Mouse (Mus musculus) left cerebral cortex, adult 8-10 months (tissue): ENCODE results near the gene Qprt. TPM values are rescaled to one million over a fixed set of nuclear protein-coding genes. Genes with fewer than 3 reads are reported as not detected.

Experiments
- DNase-seq, 2 experiments: peaks; one replicate each; pipeline ENCODE4 v3.0.0; 2022; ENCODE audit warnings: low spot score in 2 of 2
- total RNA-seq, 4 experiments: library from RNA; stranded (reverse); gene quantifications; 2 replicates each; pipeline ENCODE4 v1.2.4; 2022

Gene Qprt
- total RNA-seq, 4 experiments from 2014 or later: 0.19 to 0.50 (median 0.28) TPM; not detected in 1

DNA sequence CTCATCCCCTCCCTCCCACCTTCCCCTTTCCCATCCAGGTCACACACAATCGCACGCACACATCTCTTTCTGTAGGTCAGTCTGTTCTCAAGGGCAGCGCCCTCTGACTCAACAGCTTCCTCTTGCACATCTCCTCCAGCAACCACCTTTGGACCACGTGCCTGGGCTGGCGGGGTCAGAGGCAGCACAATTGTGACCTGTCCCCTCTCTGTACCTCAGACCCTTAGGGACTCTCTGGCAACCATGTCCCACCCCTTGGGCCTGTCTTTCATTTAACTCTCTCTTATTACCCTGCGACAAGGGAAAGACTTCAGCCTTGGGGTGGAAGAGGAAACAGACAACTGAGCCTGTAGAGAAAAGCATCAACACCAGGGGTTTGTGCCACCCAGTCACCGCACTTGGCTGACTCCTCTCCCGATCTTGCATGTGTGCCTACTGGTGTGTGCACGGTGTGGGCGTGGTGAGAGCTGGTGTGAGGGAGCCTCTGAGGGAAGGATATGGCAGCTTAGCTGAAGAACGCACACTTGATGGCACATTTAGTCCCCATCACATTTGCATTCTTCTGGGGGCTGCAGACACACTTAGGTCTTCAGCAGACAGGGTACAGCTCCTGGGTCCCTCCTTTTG is 12.9 kb upstream of the Qprt start:
- no peak for DNase-seq

DNA sequence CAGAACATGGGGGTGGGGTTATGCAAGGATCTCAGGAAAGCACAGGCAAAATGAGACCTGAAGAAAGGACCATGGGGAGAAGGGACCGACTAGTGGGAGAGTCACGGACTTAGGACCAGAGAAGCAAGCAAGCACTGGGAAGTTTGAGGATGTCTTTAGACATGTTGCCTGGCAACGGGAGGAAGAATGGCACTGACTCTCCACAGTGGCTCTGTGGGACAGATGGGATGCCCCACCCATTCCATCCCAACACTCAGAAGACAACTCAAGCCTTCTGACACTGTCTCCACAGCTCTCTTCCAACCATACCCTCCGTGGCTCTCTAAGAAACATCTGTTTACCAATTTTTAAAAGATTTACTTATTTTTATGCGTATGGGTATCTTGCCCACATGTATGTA is 11.1 kb upstream of the Qprt start:
- no peak for DNase-seq

DNA sequence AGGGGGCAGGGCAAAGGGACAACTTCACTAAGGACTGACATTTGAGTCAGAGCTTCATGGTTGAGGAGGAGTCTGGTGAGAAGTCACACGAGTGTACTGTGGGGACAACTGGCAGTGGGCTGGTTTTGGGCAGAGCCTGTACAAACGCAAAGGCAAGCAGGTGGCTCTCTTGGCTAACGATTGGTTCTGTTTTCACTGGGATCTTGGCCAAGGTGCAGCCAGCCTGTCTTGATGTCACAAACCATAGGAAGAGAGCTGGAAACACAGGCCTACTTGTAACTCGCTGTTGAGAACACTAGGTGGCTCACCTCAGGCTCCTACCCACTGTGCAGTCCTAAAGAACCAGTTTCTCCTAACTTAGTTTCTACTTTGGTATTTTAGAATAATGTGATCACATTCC is 7.6 kb upstream of the Qprt start:
- DNase-seq: peak in 1 of 2 experiments; percentile 73

DNA sequence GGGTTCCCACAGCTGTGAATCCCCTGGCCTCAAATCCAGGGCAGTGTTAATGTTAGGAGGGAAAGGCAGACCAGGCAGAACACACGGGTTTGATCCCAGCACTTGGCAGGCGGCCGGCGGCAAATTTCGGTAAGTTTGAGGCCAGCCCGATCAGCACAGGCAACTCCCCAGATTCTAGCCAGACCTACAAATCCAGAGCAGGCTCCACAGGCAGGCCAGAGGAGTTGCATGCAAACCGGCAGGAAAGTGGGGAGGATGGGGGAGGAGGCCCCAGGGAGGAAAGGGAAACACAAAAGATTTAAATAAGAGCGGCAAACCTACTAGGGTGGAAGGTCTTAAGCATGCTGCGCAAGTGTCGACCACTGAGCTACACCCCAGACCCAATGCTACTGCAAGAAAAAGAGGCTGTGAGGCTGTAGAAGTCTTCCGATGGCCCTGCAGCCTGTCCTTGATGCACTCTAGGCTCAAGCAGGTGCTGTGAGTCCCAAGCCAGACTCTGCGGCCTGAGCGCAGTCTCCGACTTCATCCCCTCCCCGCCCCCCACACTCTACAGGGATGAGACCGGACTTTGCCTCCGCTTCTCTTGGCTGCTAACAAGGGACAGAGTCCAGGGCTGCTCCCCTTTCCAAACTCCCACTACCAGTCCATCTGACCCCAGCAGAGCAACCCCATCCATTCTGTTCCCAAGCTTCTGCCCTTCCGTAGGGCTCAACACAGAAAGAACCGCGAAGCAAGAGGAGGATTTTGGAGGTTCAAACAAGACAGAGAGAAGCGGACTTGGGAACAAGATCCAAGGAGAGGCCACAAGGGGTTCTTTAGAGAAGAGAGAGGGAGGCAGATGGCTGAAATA is 740 bp downstream of the Qprt start:
- DNase-seq: no peak

DNA sequence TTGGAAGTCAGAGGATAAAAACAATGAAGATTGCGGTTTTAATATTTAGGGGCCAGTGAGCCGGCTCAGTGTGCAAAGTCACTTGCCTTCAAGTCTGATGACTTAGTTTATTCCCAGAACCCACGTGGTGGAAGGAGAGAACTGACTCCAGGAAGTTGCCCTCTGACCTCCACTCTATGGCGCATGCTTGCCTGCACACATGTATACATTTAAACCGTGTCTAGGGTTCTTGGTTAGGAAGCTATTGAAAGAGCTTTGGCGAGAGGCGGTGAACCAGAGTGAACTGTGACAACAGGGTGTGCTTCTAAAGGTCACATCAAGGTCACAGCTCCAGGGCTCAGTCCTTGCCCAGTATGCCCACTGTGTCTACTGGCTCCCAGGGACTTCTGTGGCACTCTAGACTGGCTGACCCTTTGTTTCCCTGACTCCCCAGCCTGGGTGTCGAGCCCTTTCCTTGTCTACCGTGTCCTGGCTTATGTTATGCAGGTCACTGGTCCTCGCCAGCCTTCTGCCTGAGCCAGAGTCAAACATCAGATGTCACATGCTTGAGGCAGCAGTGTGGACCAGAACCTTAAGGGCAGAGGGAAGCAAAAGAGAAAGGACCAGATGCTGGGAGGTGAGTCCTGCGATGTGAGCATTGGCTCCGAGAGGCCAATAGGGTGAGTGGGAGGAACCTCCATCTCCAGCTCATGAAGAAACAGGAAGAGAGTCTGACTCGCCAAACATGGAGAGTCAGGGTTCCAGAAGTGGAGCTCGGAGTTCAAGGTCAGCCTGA is 3.2 kb downstream of the Qprt start:
- no peak for DNase-seq

GRCm38 (mm10) chr7:127117948-127118347 is 4.1 kb downstream of the Qprt start:
- DNase-seq: no peak

GRCm38 (mm10) chr7:127116331-127116935 is 5.6 kb downstream of the Qprt start:
- no peak for DNase-seq

DNA sequence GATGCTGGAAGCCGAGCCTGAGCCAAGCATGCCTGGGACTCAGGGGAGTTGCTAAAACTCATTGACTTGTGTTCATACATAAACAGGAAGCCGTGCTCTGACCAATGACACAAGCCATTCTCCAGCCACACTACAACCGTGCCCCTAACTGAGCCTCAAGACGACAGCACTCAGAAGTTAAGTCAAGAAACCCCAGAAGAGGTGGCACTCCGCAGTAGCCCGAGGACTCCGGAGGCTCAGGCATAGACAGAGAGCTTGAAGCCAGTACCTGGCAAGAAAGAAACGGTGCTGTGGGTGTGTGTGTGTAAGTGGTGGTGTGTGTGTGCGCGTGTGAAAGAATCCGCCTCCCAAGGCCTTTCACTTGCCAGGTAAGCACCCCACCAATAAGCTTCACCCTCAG is 7.1 kb downstream of the Qprt start:
- no peak for DNase-seq

- no peak for DNase-seq
Observed at GRCm38 (mm10) chr7:127113614-127114259, 8.3 kb downstream of the Qprt start.

DNA sequence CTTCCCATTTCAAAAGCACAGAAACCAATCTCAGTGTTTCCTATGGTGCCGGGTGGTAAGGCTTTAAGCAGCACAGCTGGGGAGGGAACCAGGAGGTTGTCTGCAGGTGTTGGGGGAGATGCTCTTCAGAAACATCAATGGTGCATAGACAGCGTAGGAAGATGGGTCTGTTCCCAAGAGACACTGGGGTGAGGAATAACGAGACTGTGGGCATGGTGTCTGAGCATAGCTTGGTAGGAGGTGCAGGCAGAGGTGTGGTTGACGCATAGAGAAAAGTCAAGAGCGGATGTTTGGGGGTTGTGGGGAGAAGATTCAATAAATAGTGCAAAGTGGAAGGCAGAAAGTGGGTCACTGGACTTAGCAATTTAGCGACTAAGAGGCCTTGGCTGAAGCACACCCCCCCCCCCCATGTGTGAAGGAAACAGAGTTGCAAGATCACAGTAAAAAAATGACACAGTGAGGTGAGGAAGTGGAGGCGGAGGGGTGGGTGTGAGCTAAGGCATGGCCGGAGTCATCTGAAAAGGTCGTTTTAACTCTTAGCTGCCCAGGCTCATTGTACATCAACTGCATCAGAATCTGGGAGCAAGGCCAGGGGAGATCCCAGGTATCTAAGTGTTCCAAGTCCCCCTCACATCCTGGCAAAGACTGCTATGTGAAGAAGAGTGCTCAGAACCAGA is 9.0 kb downstream of the Qprt start:
- DNase-seq: peak in 1 of 2 experiments; percentile 34

DNA sequence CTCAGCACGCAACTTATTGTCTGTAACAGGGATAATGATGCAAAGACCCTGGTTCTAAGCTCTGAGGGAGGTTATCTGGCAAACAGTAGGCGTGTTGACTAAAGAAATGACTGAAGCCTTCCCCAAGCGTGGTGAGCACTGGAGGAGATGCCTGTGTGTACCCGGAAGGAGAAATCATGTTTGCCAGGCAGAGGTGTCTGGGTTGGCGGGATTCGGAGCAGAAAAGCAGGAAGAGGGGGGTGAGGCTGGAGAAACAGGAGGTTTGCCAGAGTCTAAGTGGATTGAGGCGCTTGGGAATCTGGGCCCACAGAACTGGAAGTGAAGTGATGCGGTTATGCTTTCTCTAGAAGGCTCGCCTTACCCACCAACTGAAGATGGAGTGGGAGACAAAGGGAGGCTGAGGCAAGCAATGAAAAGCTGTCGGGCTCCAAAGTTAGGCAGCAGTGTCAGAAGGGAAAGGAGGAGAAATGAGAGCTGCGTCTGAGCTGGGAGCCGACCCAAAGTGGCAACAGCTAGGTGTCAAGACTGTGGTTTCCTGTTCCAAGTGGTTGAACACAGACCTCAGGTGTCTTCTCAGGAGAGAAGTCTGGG is 9.7 kb downstream of the Qprt start:
- peak in 1 of 2 experiments; percentile 52 for DNase-seq

- no peak for DNase-seq
Observed at GRCm38 (mm10) chr7:127111461-127111860, 10.6 kb downstream of the Qprt start.

- DNase-seq: peak; percentile 40 to 43
Observed at GRCm38 (mm10) chr7:127110239-127111007, 11.6 kb downstream of the Qprt start.

DNA sequence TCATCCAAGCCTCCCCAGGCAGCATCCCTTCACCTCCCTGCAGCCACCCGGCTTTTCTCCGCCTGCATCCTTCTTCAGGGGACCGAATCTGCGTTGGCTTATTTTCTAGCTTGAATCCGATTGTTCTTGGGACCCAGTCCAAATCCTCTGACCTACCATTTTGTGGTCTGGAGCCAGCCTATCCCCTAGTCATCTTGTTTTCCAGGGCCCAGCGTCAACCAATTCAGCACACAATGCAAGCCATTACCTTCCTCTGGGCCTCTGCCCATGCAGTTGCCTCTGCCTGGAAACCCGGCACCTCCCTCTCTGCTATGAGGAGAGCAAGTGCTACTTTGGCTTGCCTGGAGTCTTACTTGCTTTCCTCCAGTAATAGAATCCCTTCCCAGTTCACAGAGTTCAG is 16.5 kb downstream of the Qprt start:
- DNase-seq: no peak

DNA sequence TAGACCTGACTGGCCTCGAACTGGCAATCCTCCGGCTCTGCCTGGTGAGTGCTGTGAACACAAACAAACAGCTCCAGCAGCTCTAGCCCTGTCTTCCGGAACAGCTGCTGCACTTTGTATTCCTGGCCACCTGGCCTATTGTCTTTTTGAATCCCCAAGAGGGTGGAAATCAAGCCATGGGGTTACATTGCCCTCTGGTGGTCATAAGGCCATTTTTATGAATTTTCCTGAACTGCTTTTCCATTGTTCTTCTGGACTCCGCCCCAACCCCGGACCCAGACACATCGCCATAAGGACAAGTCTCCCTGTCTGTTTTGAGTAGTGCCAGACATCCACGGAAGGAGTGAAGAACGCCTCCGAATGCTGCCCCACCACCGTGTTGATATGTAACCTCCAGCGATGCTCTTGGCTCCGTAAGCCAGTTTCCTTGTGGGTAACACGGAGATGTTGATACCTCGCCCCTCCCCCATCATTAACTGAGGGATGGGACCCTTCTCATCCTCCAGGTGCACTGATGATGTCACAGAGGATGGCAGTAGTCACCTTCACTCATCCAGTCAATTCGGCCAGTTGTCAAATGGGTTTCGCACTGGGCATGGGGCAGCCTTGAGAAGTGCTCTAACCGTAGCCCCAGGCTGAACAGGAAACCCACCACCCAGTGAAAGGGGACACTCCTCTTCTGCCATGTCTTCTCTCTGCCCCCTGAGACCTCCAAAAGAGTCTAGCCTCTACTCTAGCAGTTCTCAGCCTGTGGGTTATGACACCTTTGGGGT is 17.3 kb downstream of the Qprt start:
- peak; percentile 63 to 70 for DNase-seq

DNA sequence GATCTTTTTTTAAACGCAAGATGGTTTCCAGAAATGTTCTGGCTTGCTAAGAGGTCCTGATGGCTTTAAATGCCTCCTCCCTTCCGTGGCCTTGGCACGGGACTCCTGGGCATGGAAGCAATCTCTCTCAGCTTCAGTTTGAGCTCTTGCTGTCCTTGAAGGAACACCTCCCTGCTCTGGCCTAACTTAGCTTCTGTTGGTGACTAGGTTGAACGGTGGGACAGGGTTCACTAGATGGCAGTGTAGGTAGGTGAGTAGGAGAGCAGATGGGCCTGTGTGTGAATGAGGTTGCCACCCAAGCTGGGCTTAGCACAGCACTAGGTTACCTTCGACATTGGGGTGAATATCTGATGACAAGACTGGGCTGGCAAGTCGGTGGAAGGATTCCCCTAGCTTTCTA is 18.1 kb downstream of the Qprt start:
- no peak for DNase-seq

DNA sequence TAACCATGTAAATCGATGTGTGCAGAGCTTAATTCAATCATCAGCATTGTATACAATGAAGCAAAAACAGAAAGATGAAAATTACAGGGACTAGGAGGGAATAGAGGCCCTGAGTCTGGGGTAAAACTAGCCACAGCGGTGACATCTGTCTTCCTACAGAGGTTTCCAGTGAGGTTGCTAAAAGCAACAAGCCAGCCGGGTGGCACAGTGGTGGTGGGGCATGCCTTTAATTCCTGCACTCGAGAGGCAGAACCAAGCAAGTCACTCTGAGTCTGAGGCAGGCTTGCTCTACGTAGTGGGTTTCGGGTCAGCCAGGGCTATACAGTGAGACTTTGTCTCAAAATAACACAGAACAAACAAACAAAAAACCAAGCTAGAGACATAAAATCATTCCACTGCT is 19.9 kb downstream of the Qprt start:
- DNase-seq: no peak

DNA sequence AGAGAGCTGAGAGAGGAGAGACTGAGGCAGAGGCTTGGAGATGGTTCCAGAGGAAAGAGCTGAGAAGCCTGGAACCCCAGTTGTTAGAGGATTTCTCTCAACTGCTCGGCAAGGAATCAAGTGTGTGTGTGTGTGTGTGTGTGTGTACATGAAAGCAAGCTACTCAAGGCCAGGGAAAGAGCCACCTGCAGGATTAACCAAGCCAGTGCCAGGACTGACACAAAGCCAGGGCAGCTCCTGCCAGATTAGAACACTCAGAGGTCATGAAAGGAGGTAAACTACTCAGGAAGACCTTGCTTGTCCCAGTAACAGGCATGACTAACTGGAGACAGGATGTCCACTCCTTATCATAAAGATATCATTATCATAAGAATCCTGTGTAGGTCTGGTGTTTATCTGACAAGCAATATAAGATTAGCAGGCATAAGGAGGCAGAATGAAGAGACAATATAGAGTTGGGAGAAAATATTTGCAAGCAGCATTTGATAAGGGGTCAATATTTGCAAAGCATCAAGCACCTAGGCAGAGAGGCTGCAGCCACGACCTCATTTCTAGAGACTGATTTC is 20.5 kb downstream of the Qprt start:
- no peak for DNase-seq
